In the genomic region with DNA sequence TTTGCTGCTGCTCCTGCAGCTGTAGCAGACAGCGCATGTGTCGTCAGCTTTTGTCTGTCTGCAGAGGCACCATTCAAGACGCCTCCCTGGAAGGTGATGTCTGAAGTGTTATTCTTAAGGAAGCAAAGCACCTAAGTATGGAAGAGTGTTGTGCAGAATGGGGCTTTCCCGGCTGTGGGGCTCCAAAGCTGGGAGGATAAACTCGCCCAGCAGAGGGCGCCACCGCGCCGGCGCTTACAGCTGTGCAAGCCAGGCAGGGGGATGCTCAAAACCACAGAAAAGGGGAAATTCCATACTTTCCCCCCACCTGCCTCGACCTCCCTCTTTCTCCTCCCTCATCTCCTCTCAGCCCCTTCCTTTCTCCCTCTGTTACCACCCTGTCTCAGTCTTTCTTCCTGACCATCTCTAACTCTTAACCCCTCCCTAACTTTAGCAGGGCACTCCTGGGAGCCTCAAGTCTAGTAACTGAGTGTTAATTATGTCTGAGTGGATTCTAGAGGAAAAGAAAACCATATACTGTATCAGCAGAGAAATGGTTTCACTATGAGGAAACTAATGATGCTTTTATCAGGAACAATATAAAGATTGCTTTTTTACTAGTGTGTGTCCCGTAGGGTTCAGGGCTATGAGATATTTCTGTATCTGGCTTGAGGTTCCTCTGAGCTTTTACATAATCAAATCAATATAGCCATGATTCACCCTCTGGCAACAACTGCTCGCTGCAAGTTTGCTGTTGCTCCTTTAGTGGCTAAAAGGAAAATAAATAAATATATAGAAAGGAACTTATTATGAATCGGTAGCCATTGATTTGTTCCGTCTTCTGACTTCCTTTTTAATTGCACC, we compare ENCODE assay signal across 8 mouse cellular contexts.
DNase-seq lines count a peak whose midpoint lies in the region; ATAC-seq and TF ChIP-seq lines count a peak whose summit lies in the region.

No protein-coding gene starts in this region.

- no peaks in the 10 kb centered on the region for H3K36me3 ChIP-seq in C2C12 (ENCODE audit: control insufficient read depth, insufficient read depth)
- no peaks in the 10 kb centered on the region for H3K36me3 ChIP-seq in embryonic facial prominence, embryonic 14.5 days (ENCODE audit: control insufficient read depth, insufficient read depth, low read length)
- no peaks in the 10 kb centered on the region for H3K36me3 ChIP-seq in heart, embryonic 15.5 days
- no peaks in the 10 kb centered on the region for H3K36me3 ChIP-seq in liver, embryonic 13.5 days
- no peaks in the 10 kb centered on the region for H3K36me3 ChIP-seq in neural tube, embryonic 12.5 days

- H3K27me3 ChIP-seq in C2C12 (ENCODE audit: control insufficient read depth, insufficient read depth, insufficient read length) = no peaks in the 10 kb centered on the region
- H3K27me3 ChIP-seq in embryonic facial prominence, embryonic 14.5 days (replicated peaks; ENCODE audit: control insufficient read depth, insufficient read depth, low read length) = no peaks in the 10 kb centered on the region
- peaks cover 7% of the 10 kb centered on the region; the same call in 1 of the 2 replicates for H3K27me3 ChIP-seq in heart, embryonic 15.5 days
- H3K27me3 ChIP-seq in liver, embryonic 13.5 days = no peaks in the 10 kb centered on the region
- no peaks in the 10 kb centered on the region for H3K27me3 ChIP-seq in neural tube, embryonic 12.5 days (replicated peaks)

- no peak overlapping the region for H3K9ac ChIP-seq in embryonic facial prominence, embryonic 14.5 days (ENCODE audit: low read depth, low read length)
- no peak overlapping the region for H3K9ac ChIP-seq in heart, embryonic 15.5 days
- H3K9ac ChIP-seq in liver, embryonic 13.5 days = no peak overlapping the region
- H3K9ac ChIP-seq in neural tube, embryonic 12.5 days = no peak overlapping the region

- peak; percentile 77 for DNase-seq in embryonic facial prominence, embryonic 14.5 days (ENCODE audit: low spot score)
- peak; percentile 79 for DNase-seq in kidney, postnatal 14 days
- DNase-seq in liver, embryonic 13.5 days = peak; percentile 9
- peak; percentile 36 for DNase-seq in thymus, postnatal 0 days (ENCODE audit: low spot score)

- no peaks in the 10 kb centered on the region for H3K79me3 ChIP-seq in C2C12 (ENCODE audit: low read depth)

- H3K4me1 ChIP-seq in bone marrow, adult 2 months (ENCODE audit: control insufficient read depth, insufficient read depth, low read length) = no peaks in the 10 kb centered on the region
- H3K4me1 ChIP-seq in embryonic facial prominence, embryonic 14.5 days (ENCODE audit: control insufficient read depth, insufficient read depth, low read length) = peaks cover 32% of the 10 kb centered on the region
- no peaks in the 10 kb centered on the region for H3K4me1 ChIP-seq in heart, embryonic 15.5 days (replicated peaks)
- no peaks in the 10 kb centered on the region for H3K4me1 ChIP-seq in liver, embryonic 13.5 days (replicated peaks)
- peaks cover 10% of the 10 kb centered on the region; the same call in 1 of the 2 replicates for H3K4me1 ChIP-seq in neural tube, embryonic 12.5 days

- no peaks in the 10 kb centered on the region for H3K79me2 ChIP-seq in C2C12 (ENCODE audit: control insufficient read depth, insufficient read depth)

- TF ChIP-seq POLR2A in bone marrow, adult 2 months (IDR thresholded peaks at IDR 0.05; ENCODE audit: borderline replicate concordance, control insufficient read depth, low read depth, low read length) = no peak

- no peak overlapping the region for H3ac ChIP-seq in C2C12 (ENCODE audit: control insufficient read depth, insufficient read length, low read depth)

- peak; percentile 77 for ATAC-seq in embryonic facial prominence, embryonic 14.5 days (ENCODE audit: low read depth)
- 0 out of 2 replicates have a peak, but pooled peaks have one; percentile 18 for ATAC-seq in heart, embryonic 15.5 days (replicated peaks; ENCODE audit: insufficient number of reproducible peaks, insufficient read depth, low FRiP score, low read depth)
- no peak for ATAC-seq in liver, embryonic 13.5 days (ENCODE audit: low read depth)
- peak; percentile 7; the same call in 1 of the 2 replicates for ATAC-seq in neural tube, embryonic 12.5 days (ENCODE audit: low FRiP score, low read depth)

- no peak overlapping the region for H3K4me3 ChIP-seq in C2C12 (ENCODE audit: insufficient read depth, poor library complexity, severe bottlenecking)
- H3K4me3 ChIP-seq in bone marrow, adult 2 months (replicated peaks; ENCODE audit: control insufficient read depth, low read depth, low read length) = no peak overlapping the region
- no peak overlapping the region for H3K4me3 ChIP-seq in embryonic facial prominence, embryonic 14.5 days (ENCODE audit: low read depth, low read length)
- no peak overlapping the region for H3K4me3 ChIP-seq in heart, embryonic 15.5 days
- H3K4me3 ChIP-seq in liver, embryonic 13.5 days (replicated peaks) = no peak overlapping the region
- no peak overlapping the region for H3K4me3 ChIP-seq in neural tube, embryonic 12.5 days

- peak overlapping the region; percentile 28; the same call in 1 of the 2 replicates for H3K4me2 ChIP-seq in embryonic facial prominence, embryonic 14.5 days (ENCODE audit: low read depth, low read length)
- H3K4me2 ChIP-seq in heart, embryonic 15.5 days = no peak overlapping the region
- H3K4me2 ChIP-seq in liver, embryonic 13.5 days = no peak overlapping the region
- H3K4me2 ChIP-seq in neural tube, embryonic 12.5 days (replicated peaks) = no peak overlapping the region

- WGBS in bone marrow, adult 2 months = 25% methylated on average over 15 of the region's 15 CpGs
- 21% methylated on average over 9 of the region's 15 CpGs for WGBS in embryonic facial prominence, embryonic 14.5 days
- 24% methylated on average over 15 of the region's 15 CpGs for whole genome bisulfite sequencing in heart, embryonic 15.5 days
- WGBS in liver, embryonic 13.5 days (ENCODE audit: insufficient replicate concordance) = 24% methylated on average over 15 of the region's 15 CpGs
- 24% methylated on average over 15 of the region's 15 CpGs for WGBS in neural tube, embryonic 12.5 days

- H3K27ac ChIP-seq in bone marrow, adult 2 months (ENCODE audit: control insufficient read depth, insufficient read depth, low read depth, low read length, poor library complexity) = no peak overlapping the region
- 0 out of 2 replicates have a peak overlapping the region, but pooled peaks have one; percentile 12 for H3K27ac ChIP-seq in embryonic facial prominence, embryonic 14.5 days (replicated peaks; ENCODE audit: low read depth, low read length)
- no peak overlapping the region for H3K27ac ChIP-seq in heart, embryonic 15.5 days
- H3K27ac ChIP-seq in liver, embryonic 13.5 days = no peak overlapping the region
- no peak overlapping the region for H3K27ac ChIP-seq in neural tube, embryonic 12.5 days

- peak; percentile 74 for TF ChIP-seq CTCF in C2C12 (IDR thresholded peaks at IDR 0.05; ENCODE audit: control insufficient read depth, insufficient read depth, insufficient read length)
- peak; percentile 47 for TF ChIP-seq CTCF in bone marrow, adult 2 months (IDR thresholded peaks at IDR 0.05; ENCODE audit: control insufficient read depth, insufficient read depth, low read length)

- no peaks in the 10 kb centered on the region for H3K9me3 ChIP-seq in embryonic facial prominence, embryonic 14.5 days (ENCODE audit: control insufficient read depth, low read length)
- no peaks in the 10 kb centered on the region for H3K9me3 ChIP-seq in heart, embryonic 15.5 days (replicated peaks)
- H3K9me3 ChIP-seq in liver, embryonic 13.5 days (replicated peaks) = no peaks in the 10 kb centered on the region
- H3K9me3 ChIP-seq in neural tube, embryonic 12.5 days = no peaks in the 10 kb centered on the region

TF ChIP-seq in C2C12, 6 proteins besides CTCF, POLR2A, EP300 and RAD21:
- TF ChIP-seq USF1 (IDR thresholded peaks at IDR 0.05; ENCODE audit: low read depth) (no peak), MAX (IDR thresholded peaks at IDR 0.05) (no peak), MYOD1 (IDR thresholded peaks at IDR 0.05; ENCODE audit: control insufficient read depth, insufficient read length, low read depth) (no peak), MYOG (IDR thresholded peaks at IDR 0.05; ENCODE audit: control insufficient read depth, extremely low read depth, insufficient read length) (no peak), FOSL1 (IDR thresholded peaks at IDR 0.05; ENCODE audit: insufficient read depth, low read length, poor library complexity, severe bottlenecking) (no peak), CEBPB (IDR thresholded peaks at IDR 0.05; ENCODE audit: low read depth) (no peak)

Comparison
In these comparisons a context has a peak if more than half of its experiments do, and no peak if none do; other contexts are left out.
1. DNase-seq: peak in every context shown above with its lines; median percentile 79 in kidney, postnatal 14 days; 77 in embryonic facial prominence, embryonic 14.5 days; 36 in thymus, postnatal 0 days; 9 in liver, embryonic 13.5 days.